Mouse (Mus musculus) T-helper 17 cell (primary cell): ENCODE results near the gene Slc39a11.

Experiments
- in situ Hi-C, 2 experiments: fragments of 300-600 bp; cut with MboI, MseI; formaldehyde crosslinking; loops; 1 replicate in 1 of 2; 2 replicates in 1 of 2; pipeline ENCODE4 v1.15.1; 2025; ENCODE audit warnings: high pct_unique_total_duplicates in 2 of 2

Slc39a11 gene

DNA sequence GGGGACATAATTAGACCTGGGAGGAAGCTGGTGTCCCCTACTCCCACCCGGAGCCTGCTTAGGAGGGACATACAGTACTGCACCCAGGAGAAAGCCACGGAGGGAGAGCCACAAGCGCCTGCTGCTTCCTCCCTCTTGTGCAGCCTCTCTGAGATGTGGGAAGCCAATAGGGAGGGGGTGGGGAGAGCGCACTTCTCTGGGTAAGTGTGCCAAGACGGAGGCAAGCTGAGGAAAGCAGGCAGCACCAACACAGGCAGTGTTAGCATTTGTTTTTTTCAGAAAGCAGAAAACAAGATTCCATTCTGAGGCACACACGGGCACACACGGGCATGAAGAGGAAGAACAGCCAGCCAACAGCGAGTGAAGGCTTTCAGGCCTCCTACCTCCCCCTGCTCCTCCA lies 129.5 kb downstream of the Slc39a11 start:
- in situ Hi-C loops, result no loop called here

DNA sequence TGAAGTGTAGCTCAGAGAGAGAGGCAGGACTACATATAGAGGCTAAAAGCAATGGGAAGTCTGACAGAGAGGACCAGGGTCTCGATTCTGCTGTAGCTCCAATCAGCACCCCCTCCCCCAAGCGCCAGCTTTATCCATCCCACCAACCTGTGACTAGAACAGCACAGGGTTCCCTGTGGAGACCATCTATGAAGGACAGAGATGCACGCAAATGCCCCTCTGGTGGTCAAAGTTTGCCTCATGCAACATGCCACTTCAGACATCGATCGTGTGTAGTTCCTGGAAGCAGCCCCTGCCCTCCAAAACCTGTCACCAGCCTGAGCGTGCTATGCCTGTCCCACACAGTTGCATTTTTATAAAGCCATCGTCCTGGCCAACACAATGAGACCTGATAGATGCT lies 129.9 kb downstream of the Slc39a11 start:
- in situ Hi-C loops, result no loop called here

DNA sequence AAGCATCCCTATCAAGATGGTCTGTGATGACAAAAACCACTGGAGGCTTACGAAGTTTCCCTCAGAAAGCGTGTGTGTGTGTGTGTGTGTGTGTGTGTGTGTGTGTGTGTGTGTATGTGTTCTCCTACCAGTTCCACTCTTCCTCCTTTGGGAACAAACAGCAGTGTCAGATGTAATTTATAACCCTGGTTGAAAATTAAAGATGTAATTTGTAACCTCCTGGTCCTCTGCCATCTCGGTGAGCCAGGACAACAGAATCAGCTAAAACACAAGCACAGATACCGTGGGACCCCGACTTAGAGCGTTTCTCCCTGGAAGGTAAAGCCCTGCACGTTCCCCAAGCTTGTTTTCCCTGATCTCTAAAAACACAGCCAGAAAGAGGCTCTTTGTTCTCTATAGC lies 131.7 kb downstream of the Slc39a11 start:
- in situ Hi-C loops, result no loop called here

DNA sequence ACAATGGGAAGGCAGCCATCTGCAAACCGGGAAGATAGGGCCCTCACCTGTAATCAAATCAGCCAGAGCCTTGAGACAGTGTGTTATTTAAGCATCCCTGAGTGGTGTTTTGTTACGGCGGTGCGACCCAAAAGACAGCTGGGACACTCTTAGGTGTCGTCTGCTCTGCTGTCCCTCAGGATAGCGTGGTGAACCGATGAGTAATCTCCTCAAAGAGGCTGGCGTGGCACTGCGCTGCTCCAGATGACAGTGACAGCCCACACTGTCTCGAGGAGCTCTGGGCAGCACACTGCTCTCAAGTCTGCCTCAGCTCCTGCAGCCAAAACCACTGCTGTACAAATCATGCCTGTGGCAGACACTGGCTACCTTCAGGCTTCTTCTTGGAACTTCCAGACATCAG lies 133.7 kb downstream of the Slc39a11 start:
- in situ Hi-C loops, result no loop called here

DNA sequence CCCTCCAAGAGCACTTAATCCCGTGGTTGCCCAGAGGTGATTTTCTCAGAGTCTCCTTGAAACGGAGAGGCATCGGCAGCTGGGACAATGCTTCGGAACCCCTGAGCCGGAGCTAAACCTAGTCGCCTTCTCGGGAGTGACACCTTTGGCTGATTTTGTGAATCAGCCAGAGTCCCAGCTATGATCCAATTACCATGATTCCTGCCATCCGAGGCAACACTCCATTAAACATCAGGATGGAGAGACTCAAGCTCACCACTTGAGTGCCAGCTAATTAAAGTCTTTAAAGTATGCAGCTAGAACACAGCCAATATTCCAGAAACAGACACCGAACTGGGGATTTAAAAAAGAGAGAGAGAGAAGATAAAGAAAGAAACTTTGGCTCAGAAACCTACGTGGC lies 136.9 kb downstream of the Slc39a11 start:
- in situ Hi-C loops, result no loop called here

DNA sequence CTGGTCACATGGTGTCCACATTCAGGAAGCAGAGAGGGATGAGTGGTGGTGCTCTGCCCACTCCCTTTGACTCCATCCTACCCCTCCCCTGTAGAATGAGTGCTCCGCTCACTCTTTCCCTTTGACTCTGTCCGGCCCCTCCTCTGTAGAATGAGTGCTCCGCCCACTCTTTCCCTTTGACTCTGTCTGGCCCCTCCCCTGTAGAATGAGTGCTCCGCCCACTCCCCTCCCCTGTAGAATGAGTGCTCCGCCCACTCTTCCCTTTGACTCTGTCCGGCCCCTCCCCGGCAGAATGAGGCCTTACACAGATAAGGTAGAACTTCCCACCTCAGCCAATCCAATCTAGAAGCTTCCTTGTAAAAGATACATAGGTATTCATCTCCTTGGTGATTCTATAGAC lies 137.7 kb downstream of the Slc39a11 start:
- in situ Hi-C loops, result no loop called here

DNA sequence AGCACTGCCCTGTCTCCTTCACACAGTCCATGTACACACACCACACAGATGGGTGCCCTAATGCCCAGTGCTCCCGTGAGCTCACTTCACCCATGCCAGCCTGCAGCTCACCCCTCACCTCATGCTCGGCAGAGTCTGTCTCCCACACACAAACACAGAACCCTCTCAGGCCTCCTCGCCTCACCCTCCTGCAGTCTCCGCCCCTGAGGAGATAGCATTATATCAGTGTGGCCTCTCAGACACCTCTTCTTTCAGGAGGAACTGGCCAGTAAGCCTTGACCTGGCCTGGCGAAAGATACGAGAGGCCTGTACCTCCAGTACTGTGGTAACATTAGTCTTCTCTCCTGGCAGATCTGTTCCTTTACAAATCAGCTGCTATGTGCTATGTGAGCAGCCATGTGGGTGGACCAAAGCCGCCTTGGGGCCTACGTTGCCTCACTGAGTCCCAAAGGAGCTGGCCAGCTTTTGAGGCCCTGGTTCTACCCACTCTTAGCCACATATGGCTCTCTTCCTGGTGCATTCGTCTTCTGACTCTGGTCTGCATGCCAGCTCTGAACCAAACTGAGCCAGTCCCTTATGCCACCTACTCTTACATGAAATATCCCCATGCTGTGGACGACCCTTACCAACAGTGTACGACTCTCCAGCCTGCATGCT lies 138.8 kb downstream of the Slc39a11 start:
- in situ Hi-C loops, result no loop called here

DNA sequence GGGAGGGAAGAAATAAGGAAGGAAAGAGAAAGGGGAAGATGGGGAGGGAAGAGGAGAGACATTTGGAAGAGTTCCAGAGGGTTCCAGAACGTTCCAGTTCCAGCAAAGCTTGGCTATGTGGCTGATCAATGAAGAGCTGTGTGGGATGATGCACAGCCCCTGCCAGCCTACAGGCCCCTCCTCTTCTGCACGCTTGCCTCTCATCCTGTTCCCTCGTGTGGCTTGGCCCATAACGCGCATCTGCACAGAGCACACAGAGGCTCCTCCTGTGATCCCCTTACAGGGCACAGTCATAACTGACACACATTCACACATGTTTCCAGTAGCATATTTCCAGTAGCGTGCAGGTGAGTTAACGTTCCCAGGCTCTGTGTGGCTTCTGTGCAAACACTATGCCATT lies 139.6 kb downstream of the Slc39a11 start:
- in situ Hi-C loops, result no loop called here

DNA sequence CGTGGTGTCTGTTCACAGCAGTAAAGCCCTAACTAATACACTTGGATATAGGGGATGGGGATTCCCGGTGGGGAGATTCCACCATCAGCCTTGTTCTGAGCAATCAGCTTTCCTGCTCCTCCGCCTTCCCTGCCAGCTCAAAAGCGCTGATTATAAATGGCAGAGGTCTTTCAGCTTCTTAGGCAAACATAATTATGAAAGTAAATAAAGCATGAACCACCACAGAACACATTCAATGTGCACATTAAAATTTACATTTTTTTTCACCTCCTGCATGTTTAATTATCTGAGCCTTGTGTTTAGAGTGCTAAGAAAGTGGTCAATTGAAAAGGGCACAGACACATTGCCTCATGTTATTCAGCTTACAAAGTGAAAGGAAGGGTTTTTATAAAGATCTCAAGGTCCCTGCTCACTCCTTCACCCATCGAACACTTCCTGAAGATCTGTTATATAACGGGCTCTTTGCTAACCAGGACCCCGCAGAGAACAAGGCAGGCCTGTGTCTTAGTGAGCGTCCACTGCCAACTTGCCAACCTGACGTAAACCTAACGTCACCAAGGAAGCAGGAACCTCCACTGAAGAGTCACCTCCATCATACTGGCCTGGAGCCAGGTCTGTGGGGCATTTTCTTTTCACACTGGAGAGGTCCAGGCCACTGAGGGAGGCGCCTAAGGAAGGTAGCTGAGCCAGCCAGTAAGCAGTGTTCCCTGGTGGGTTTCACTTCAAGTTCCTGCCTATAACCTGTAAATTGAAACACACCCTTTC lies 142.0 kb downstream of the Slc39a11 start:
- in situ Hi-C loops, result no loop called here

DNA sequence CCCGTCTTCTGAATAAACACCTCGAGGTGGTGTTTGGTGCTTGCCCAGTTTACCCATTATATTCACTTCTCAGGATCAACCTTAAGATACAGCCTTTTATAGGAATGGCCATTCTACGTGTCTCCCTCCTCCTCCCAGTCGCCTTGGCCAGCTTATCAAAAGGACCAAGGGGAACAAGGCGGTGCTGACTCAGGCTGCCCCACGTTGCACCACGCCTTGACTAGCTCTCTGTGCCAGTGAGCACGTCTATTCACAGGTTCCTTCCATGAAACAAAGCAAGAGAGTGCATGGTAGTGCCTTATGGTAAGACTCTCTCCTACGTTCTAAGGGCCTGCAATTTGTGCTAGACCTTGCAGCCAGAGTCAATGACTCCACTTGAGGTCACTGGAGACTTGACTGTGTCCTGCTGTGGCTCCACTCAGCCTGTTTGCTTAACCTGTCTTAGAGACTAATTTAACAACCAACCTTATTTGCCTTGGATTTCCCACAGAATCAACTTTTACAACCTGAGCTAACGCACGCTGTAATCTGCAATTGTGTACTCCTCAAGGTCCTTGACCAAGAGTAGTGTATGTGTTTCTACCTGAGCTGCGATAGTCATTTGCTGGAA lies 144.2 kb downstream of the Slc39a11 start:
- in situ Hi-C loops, result no loop called here

DNA sequence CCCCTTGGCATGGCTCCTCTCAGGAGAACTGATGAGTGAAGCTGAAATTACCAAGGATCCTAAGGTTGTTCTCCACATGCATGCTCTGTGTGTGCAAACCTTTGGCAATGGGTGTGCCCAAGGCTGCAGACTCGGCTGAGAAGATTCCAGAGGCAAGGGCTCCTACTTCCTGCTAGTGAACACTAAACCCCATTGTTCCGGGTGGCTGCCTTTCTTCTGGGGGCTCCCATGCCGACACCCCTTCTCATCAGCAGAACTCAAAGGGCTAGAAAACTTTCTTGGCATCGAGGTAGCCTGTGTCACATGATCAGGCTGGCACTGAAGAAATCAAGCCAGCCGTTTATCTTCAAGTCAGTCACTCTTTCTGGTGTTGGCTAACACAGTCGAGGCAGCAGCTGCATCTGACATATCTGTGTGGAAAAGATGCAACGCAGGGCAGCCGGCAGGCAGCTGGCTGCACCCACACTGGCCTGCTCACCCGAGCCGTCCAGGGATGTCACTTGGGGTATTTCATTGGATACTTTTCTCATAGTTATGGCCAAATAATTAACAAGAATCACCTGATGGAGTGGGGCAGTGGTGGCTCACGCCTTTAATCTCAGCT lies 145.3 kb downstream of the Slc39a11 start:
- in situ Hi-C loops, result no loop called here

DNA sequence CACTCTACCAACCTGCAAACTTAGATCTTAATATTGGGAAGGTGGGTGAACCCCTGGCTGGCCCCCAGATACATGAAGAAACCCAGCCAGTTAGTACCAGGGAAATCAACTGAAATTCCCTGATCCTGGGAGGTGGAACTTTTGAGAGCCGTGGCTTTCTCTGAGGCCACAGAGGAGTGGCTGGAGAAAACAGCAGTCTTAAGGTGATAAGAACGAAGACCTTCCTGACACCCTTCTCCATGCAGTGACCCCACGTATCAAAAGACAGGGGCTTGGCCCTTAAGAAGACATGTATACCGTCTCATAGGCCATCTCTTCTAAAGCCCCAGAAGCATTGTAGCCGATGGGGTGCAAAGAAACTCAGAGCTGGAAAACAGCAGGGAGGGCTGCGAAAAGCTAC lies 146.9 kb downstream of the Slc39a11 start:
- in situ Hi-C loops, result no loop called here

DNA sequence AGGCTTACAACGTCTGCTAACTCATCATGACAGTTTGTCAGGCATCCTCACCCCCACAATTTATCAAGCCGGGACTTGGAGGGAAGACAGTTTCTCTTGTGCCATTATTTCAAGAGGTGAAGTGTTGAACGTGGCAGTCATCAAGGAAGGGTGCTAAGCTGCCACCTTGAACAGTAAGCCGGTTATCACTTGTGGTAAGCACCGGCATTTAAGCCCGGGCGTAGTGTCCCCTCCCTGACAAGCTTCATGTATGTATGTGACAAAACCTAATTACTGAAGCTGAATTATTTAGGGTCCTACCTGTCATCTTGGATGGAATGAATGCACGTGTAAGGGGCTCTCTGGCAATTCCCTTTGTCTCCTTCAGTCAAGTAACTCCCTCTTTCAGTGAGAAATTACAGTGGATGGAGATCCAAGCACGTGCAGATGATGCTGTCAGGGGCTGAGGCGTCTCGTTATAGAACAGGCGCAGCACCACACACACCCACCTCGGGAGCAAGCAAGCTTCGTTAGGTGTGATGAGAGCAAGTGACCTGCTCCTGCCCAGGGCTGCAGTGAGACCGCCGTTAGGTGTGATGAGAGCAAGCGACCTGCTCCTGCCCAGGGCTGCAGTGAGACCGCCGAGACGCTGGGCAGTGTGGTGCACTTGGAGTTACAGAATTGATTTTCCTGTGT lies 149.1 kb downstream of the Slc39a11 start:
- in situ Hi-C loops, result no loop called here

DNA sequence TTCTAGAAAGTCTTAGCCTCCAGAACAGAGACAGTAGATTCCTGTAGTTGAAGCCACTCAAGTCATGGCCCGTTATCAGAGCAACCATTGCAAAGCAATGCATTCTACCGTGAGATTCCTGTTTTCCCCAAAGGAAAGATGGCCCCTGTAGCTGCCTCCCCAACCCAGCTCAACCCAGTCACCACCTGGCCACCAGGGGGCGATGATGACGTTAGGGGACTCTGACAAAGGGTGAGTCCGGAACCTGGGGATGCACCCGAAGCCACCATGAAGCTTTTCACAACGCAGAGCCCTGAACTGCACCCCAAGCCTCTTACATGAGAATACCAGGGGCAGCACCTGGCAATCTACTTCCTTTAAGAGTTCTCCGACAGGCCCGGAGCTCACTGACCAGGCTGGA lies 151.0 kb downstream of the Slc39a11 start:
- in situ Hi-C loops, result loop anchor here (10.0 kb wide), 1 partner anchor 116 kb away; the partner anchor contains the start of gene Sstr2 (in 2 of the 2)

DNA sequence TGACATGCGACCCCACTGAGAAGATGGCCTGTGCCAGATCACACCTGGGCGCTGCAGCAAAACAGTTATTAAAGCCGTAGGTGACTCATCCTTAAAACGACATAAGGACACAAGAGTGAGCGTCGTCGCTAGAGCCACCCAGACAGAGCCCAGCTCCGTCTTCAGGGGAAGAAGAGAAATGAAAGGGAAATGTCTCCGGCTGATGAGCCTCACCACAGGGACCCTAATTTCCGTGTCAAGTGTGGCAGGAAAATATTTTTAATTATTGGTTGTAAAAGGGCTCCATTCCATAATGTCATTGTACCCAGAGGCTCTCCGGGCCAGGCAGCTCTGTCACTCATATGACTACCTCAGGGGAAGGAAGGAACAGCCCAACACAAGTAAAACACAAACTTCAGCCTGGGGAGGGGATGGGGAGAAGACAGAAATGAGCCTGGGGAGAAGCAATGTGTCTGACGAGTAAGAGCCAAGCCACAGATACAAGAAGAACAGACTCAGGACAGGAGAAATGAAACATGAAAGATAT lies 155.8 kb downstream of the Slc39a11 start:
- in situ Hi-C loops, result loop anchor here (10.0 kb wide), 1 partner anchor 121 kb away; the partner anchor contains the start of gene Sstr2 (in 2 of the 2)

DNA sequence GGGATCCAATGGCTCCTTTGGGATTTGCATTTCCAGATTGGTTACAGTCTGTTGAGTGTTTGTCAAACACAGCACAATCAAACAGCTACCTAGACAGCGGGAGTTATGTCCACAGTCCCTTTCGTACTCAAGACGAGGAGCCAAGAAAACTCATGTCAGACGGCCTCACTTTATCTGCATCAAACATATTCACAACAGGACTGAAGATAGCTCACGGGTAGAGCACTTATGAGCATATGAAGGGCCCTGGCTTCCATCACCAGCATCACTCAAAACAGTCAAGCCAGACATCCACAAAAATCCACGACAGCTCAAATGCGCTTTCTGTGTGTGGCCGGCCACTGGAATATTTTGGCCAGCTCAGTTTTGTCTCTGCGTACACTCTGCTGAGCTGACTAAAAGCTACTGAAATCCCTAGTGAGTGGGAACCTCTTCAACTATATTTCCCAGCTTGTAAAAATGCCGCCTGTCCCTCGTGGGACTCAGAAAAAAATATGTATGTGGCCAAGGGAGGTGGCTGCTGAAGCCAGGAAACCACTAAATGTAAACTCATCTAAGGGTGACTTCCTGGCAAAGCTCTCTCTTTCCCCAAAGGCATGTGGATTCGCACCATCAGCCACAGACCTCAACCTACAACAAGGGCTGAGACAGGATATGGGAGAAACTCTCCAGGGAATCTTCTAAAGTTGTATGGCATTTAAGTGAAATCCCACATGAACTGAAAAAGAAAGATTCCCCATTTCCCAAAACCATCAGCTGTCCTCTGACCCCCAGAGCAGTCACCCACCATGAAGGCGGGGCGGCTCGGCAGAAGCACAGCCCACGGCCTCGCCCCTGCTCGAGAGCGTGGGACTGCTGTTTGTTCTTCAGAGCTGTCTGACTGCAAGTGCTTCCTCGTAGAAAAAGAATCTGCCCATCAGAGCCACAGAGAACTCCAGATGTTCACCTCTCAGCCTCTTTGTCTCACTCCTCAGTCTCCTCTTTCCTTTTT lies 159.1 kb downstream of the Slc39a11 start:
- in situ Hi-C loops, result loop anchor here (10.0 kb wide), 1 partner anchor 124 kb away; the partner anchor contains the start of gene Sstr2 (in 2 of the 2)

DNA sequence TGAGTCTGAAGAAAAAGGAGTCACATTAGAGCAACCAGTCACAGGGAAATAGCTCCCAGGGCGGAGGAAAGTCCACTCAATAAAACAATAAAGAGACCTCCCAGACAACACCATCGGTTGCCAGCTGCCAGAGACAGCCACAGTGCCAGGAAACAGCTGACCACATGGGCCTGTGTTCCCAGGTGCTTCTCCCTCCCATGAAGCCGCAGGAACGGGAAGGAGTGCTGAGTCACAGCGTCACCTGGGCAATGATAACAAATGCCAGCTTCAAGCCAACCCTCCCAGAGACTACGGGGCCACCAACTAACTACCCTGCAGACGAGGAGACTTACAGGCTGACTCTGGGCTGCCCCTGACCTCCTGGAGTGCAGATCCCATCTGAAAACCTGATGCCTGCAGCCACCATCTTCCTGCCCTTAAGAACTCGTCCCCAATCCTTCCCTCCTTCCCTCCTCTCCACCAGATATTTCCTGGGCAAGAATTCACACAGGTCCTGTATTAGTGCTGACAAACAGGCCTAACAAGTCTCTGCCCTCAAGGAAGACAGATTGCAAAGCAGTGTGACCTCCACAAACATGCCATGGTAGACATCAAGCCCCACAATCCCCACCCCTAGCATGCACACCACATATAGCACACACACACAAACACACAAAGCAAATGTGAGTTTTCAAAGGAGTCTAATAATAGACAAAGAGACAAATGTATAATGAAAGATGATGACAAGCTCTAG lies 162.1 kb downstream of the Slc39a11 start:
- in situ Hi-C loops, result no loop called here

DNA sequence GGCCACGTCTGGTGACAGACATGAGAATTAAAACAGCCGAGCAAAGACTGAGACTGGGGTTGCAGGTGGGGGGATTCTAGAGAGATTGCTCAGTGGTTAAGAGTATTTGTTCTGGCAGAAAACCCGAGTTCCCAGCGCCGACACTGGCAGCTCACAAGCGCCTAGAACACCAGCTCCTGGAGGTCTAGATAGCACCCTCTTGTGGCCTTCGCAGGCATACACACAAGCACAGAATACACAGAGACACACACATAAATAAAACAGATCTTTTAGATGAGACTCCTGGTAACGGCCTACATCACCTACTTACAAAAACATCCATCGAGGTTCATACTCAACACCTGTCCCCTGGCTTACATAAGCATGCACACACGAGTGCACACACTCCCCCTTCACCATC lies 165.8 kb downstream of the Slc39a11 start:
- in situ Hi-C loops, result no loop called here

DNA sequence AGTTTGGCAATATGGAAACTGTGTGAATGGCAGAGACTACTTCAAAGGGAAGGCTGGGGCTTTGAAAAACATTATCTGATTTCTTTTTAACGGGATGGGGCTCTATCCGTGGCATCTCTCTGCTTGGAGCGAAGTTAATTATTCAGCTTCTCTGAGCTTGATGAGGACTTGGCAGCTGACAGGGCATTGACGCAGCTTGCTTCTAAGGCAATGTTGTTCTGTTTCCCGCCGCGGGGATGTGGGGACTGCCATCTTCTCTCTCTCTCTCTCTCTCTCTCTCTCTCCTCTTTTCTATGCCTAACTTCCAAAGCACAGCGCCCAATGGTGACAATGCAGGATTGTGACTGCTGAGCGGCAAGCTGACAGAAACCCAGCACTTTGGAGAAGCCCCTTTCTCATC lies 172.3 kb downstream of the Slc39a11 start:
- in situ Hi-C loops, result loop anchor here in 1 of 2 experiments (10.0 kb wide), 1 partner anchor 1383 kb away; no protein-coding TSS in a partner anchor
